Mouse (Mus musculus): Measurements from ENCODE around the gene Vps13d. TPM values are rescaled to one million over a fixed set of nuclear protein-coding genes. Genes with fewer than 3 reads are reported as not detected.
A peak's percentile ranks its signal among the peaks of the same experiment; 100 is the strongest.

Vps13d gene
- total RNA-seq, 2 experiments from 2014 or later, result 26.1 to 37.3 TPM

GRCm38 (mm10) chr4:145016669-145017068 lies 178.1 kb downstream of the Vps13d start:
- no peak for ATAC-seq (replicated peaks; ENCODE audit: poor library complexity, severe bottlenecking)

- ATAC-seq (replicated peaks; ENCODE audit: poor library complexity, severe bottlenecking), result no peak
These were observed 180.2 kb downstream of the Vps13d start for GRCm38 (mm10) chr4:145014632-145014960.

- no peak for ATAC-seq (replicated peaks; ENCODE audit: poor library complexity, severe bottlenecking)
These were observed 180.8 kb downstream of the Vps13d start for GRCm38 (mm10) chr4:145013760-145014631.

GRCm38 (mm10) chr4:145013187-145013586 lies 181.6 kb downstream of the Vps13d start:
- ATAC-seq (replicated peaks; ENCODE audit: poor library complexity, severe bottlenecking), result peak; percentile 77

GRCm38 (mm10) chr4:145011156-145011555 lies 183.6 kb downstream of the Vps13d start:
- no peak for ATAC-seq (replicated peaks; ENCODE audit: poor library complexity, severe bottlenecking)

GRCm38 (mm10) chr4:145009934-145010333 lies 184.9 kb downstream of the Vps13d start:
- no peak for ATAC-seq (replicated peaks; ENCODE audit: poor library complexity, severe bottlenecking)

- no peak for ATAC-seq (replicated peaks; ENCODE audit: poor library complexity, severe bottlenecking)
These were observed 185.4 kb downstream of the Vps13d start for GRCm38 (mm10) chr4:145009437-145009836.

- ATAC-seq (replicated peaks; ENCODE audit: poor library complexity, severe bottlenecking), result no peak
These were observed 188.8 kb downstream of the Vps13d start for GRCm38 (mm10) chr4:145005943-145006545.

GRCm38 (mm10) chr4:145004176-145004575 lies 190.6 kb downstream of the Vps13d start:
- no peak for ATAC-seq (replicated peaks; ENCODE audit: poor library complexity, severe bottlenecking)

- ATAC-seq (replicated peaks; ENCODE audit: poor library complexity, severe bottlenecking), result no peak
These were observed 192.1 kb downstream of the Vps13d start for GRCm38 (mm10) chr4:145002733-145003132.

- ATAC-seq (replicated peaks; ENCODE audit: poor library complexity, severe bottlenecking), result peak; percentile 32
These were observed 194.9 kb downstream of the Vps13d start for GRCm38 (mm10) chr4:144999903-145000382.

GRCm38 (mm10) chr4:144999572-144999880 lies 195.3 kb downstream of the Vps13d start:
- ATAC-seq (replicated peaks; ENCODE audit: poor library complexity, severe bottlenecking), result peak; percentile 51

GRCm38 (mm10) chr4:144998808-144999571 lies 195.8 kb downstream of the Vps13d start:
- no peak for ATAC-seq (replicated peaks; ENCODE audit: poor library complexity, severe bottlenecking)

- peak; percentile 23 for ATAC-seq (replicated peaks; ENCODE audit: poor library complexity, severe bottlenecking)
These were observed 196.7 kb downstream of the Vps13d start for GRCm38 (mm10) chr4:144997887-144998658.

GRCm38 (mm10) chr4:144996996-144997820 lies 197.6 kb downstream of the Vps13d start:
- no peak for ATAC-seq (replicated peaks; ENCODE audit: poor library complexity, severe bottlenecking)

- ATAC-seq (replicated peaks; ENCODE audit: poor library complexity, severe bottlenecking), result peak; percentile 69
These were observed 199.0 kb downstream of the Vps13d start for GRCm38 (mm10) chr4:144995826-144996225.

- ATAC-seq (replicated peaks; ENCODE audit: poor library complexity, severe bottlenecking), result no peak
These were observed 201.5 kb downstream of the Vps13d start for GRCm38 (mm10) chr4:144993047-144993917.

- ATAC-seq (replicated peaks; ENCODE audit: poor library complexity, severe bottlenecking), result no peak
These were observed 202.4 kb downstream of the Vps13d start for GRCm38 (mm10) chr4:144992413-144992812.

Measured in granulocyte monocyte progenitor cell, adult 5-6 weeks (primary cell).